8 mouse cellular contexts compared by ENCODE assay signal in genomic region chr17:36271586-36272256, GRCm38 (mm10). TPM values are rescaled to one million over a fixed set of nuclear protein-coding genes. Genes with fewer than 3 reads are reported as not detected.
DNase-seq lines count a peak whose midpoint lies in the region; ATAC-seq lines count a peak whose summit lies in the region.

Gene Trim39 (minus strand): TSS chr17:36272247.

- peak; percentile 88 for ATAC-seq in activated CD4-positive, CD25-positive, alpha-beta regulatory T cell, adult 4 months
- peak; percentile 82 for ATAC-seq in liver, embryonic 15.5 days (ENCODE audit: insufficient read depth)
- peak; percentile 87 for ATAC-seq in neural tube, embryonic 13.5 days (ENCODE audit: low read depth)

- H3K36me3 ChIP-seq in liver, embryonic 15.5 days (replicated peaks) = peaks cover 32% of the 10 kb centered on the region
- H3K36me3 ChIP-seq in neural tube, embryonic 13.5 days = peaks cover 53% of the 10 kb centered on the region

- peak within 1 kb of the TSS; percentile 90 for H3K27ac ChIP-seq in liver, embryonic 15.5 days (replicated peaks)
- H3K27ac ChIP-seq in neural tube, embryonic 13.5 days (replicated peaks) = peak within 1 kb of the TSS; percentile 96

- H3K4me1 ChIP-seq in liver, embryonic 15.5 days (replicated peaks) = peaks cover 39% of the 10 kb centered on the region
- peaks cover 44% of the 10 kb centered on the region for H3K4me1 ChIP-seq in neural tube, embryonic 13.5 days (replicated peaks)

- no peaks in the 10 kb centered on the region for H3K27me3 ChIP-seq in liver, embryonic 15.5 days
- no peaks in the 10 kb centered on the region for H3K27me3 ChIP-seq in neural tube, embryonic 13.5 days

- under 1% methylated on average over 43 of the region's 43 CpGs for WGBS in liver, embryonic 15.5 days (ENCODE audit: insufficient replicate concordance)
- WGBS in neural tube, embryonic 13.5 days = 1% methylated on average over 43 of the region's 43 CpGs

- DNase-seq in CD4-positive, CD25-positive, alpha-beta regulatory T cell, adult 2 months (ENCODE audit: low read depth, low spot score) = peak; percentile 93
- peak; percentile 86 for DNase-seq in embryo, embryonic 11 days
- peak; percentile 84 for DNase-seq in heart, adult 8-10 months (ENCODE audit: low spot score)
- DNase-seq in kidney, postnatal 36 days = peak; percentile 83 to 84
- peak; percentile 36 for DNase-seq in urinary bladder, postnatal 10 days (ENCODE audit: low spot score)

- H3K4me3 ChIP-seq in liver, embryonic 15.5 days (replicated peaks) = peak within 1 kb of the TSS; percentile 87
- peak within 1 kb of the TSS; percentile 88 for H3K4me3 ChIP-seq in neural tube, embryonic 13.5 days

- H3K9me3 ChIP-seq in liver, embryonic 15.5 days (replicated peaks) = no peaks in the 10 kb centered on the region
- H3K9me3 ChIP-seq in neural tube, embryonic 13.5 days = no peaks in the 10 kb centered on the region

- peak within 1 kb of the TSS; percentile 87 for H3K9ac ChIP-seq in liver, embryonic 15.5 days
- peak within 1 kb of the TSS; percentile 90 for H3K9ac ChIP-seq in neural tube, embryonic 13.5 days

- peak within 1 kb of the TSS; percentile 87 for H3K4me2 ChIP-seq in liver, embryonic 15.5 days
- peak within 1 kb of the TSS; percentile 90 for H3K4me2 ChIP-seq in neural tube, embryonic 13.5 days

RNA-seq across cellular contexts. Expression of gene Trim39, which starts in this region (rescaled TPM):
- polyA plus RNA-seq in activated CD4-positive, CD25-positive, alpha-beta regulatory T cell, adult 4 months (2017; shearing (Covaris generic)) = 10 to 100 TPM in 1 of 2 experiments, 1 to 10 TPM in 1; 9.2 to 13.2 TPM
- total RNA-seq in heart, adult 8-10 months (2022) = 1 to 10 TPM; 6.3 to 7.1 (median 6.9) TPM
- polyA plus RNA-seq in liver, embryonic 15.5 days (2015; fragmentation: Nextera tagmentation; extraction: Ambion mirVana) = 4.6 and 5.3 TPM in 2 replicates
- polyA plus RNA-seq in neural tube, embryonic 13.5 days (2015; fragmentation: Nextera tagmentation; extraction: Ambion mirVana) = 26.4 and 27.2 TPM in 2 replicates

Comparison
In these comparisons a context has a peak if more than half of its experiments do, and no peak if none do; other contexts are left out.
1. Peak in every context shown above with its lines: DNase-seq, ATAC-seq, H3K4me3 ChIP-seq and H3K27ac ChIP-seq.
2. DNase-seq: peak in every context shown above with its lines; median percentile 93 in CD4-positive, CD25-positive, alpha-beta regulatory T cell, adult 2 months; 86 in embryo, embryonic 11 days; 84 in heart, adult 8-10 months; 84 in kidney, postnatal 36 days; 36 in urinary bladder, postnatal 10 days.